9 mouse cellular contexts compared by ENCODE assay signal in genomic region chr16:25746807-25747206, GRCm38 (mm10).
DNase-seq lines count a peak whose midpoint lies in the region; ATAC-seq and TF ChIP-seq lines count a peak whose summit lies in the region.
"Had no signal": no experiment of that assay in that cellular context is flagged by ENCODE, and none has a peak within 500 bp of the region (broad histone marks: within the 10 kb centered on the region; RNA-seq: fewer than 3 reads in every experiment).

No protein-coding gene starts in this region.

- peak; percentile 42 for DNase-seq in hindbrain, embryonic 14.5 days (ENCODE audit: low spot score)
- DNase-seq in hindbrain, postnatal 0 days (ENCODE audit: low spot score): no peak
- DNase-seq in ZHBTc4 (ENCODE audit: low read depth, low spot score): peak; percentile 77
- DNase-seq in heart, postnatal 25 days (ENCODE audit: low spot score): peak; percentile 13
- DNase-seq in cerebellum, adult 2 months: no peak
- no peak for DNase-seq in cerebellum, postnatal 4 days (ENCODE audit: low spot score in 2 of 2)
- DNase-seq in left cerebral cortex, adult 18-20 months (ENCODE audit: low spot score in 2 of 2): no peak

- intact Hi-C loops in heart, postnatal 25 days (cut with DNase I): no loop called here

- no peak overlapping the region for H3K9ac ChIP-seq in hindbrain, embryonic 14.5 days
- no peak overlapping the region for H3K9ac ChIP-seq in hindbrain, postnatal 0 days (replicated peaks; ENCODE audit: low read length)
- no peak overlapping the region for H3K9ac ChIP-seq in lung, embryonic 16.5 days (ENCODE audit: low read length)
- H3K9ac ChIP-seq: midbrain, embryonic 12.5 days had no signal

- WGBS in hindbrain, embryonic 14.5 days: 43% methylated on average over 3 of the region's 3 CpGs
- WGBS in hindbrain, postnatal 0 days: 36% methylated on average over 3 of the region's 3 CpGs
- 10% methylated on average over 3 of the region's 3 CpGs for WGBS in lung, embryonic 16.5 days
- WGBS in cerebellum, adult 2 months: 41% methylated on average over 3 of the region's 3 CpGs

- ATAC-seq in hindbrain, embryonic 14.5 days (ENCODE audit: low FRiP score): no peak
- no peak for ATAC-seq in hindbrain, postnatal 0 days
- peak; percentile 94 for ATAC-seq in lung, embryonic 16.5 days (ENCODE audit: low read depth)

- H3K27ac ChIP-seq in hindbrain, embryonic 14.5 days: no peak overlapping the region
- H3K27ac ChIP-seq in hindbrain, postnatal 0 days: no peak overlapping the region
- peak overlapping the region; percentile 9; the same call in 1 of the 2 replicates for H3K27ac ChIP-seq in lung, embryonic 16.5 days (ENCODE audit: low read length)
- H3K27ac ChIP-seq in cerebellum, adult 2 months (ENCODE audit: insufficient read depth, low read length): no peak overlapping the region
- H3K27ac ChIP-seq: midbrain, embryonic 12.5 days had no signal

- no peak for TF ChIP-seq POLR2A in cerebellum, adult 2 months (IDR thresholded peaks at IDR 0.05; ENCODE audit: borderline replicate concordance, insufficient read depth, low read length)

- no peaks in the 10 kb centered on the region for H3K36me3 ChIP-seq in hindbrain, embryonic 14.5 days (replicated peaks; ENCODE audit: control insufficient read depth, insufficient read depth)
- no peaks in the 10 kb centered on the region for H3K36me3 ChIP-seq in hindbrain, postnatal 0 days (ENCODE audit: insufficient read depth, low read length)
- no peaks in the 10 kb centered on the region for H3K36me3 ChIP-seq in lung, embryonic 16.5 days (ENCODE audit: control insufficient read depth, insufficient read depth, low read length)
- H3K36me3 ChIP-seq: midbrain, embryonic 12.5 days had no signal

- TF ChIP-seq CTCF in hindbrain, postnatal 0 days (IDR thresholded peaks at IDR 0.05; ENCODE audit: low read depth): no peak
- no peak for TF ChIP-seq CTCF in cerebellum, adult 2 months (IDR thresholded peaks at IDR 0.05; ENCODE audit: borderline replicate concordance, insufficient read depth, low read depth, low read length)

- no peak overlapping the region for H3K4me3 ChIP-seq in hindbrain, embryonic 14.5 days (replicated peaks; ENCODE audit: low read length)
- H3K4me3 ChIP-seq in hindbrain, postnatal 0 days (ENCODE audit: low read length): no peak overlapping the region
- no peak overlapping the region for H3K4me3 ChIP-seq in lung, embryonic 16.5 days (ENCODE audit: low read length)
- no peak overlapping the region for H3K4me3 ChIP-seq in cerebellum, adult 2 months (replicated peaks; ENCODE audit: insufficient read depth, low read depth, low read length)
- H3K4me3 ChIP-seq: midbrain, embryonic 12.5 days had no signal

- no peaks in the 10 kb centered on the region for H3K9me3 ChIP-seq in hindbrain, embryonic 14.5 days (ENCODE audit: control insufficient read depth, low read length)
- H3K9me3 ChIP-seq in hindbrain, postnatal 0 days (ENCODE audit: low read length): no peaks in the 10 kb centered on the region
- H3K9me3 ChIP-seq in lung, embryonic 16.5 days (ENCODE audit: control insufficient read depth, low read length): no peaks in the 10 kb centered on the region
- H3K9me3 ChIP-seq: midbrain, embryonic 12.5 days had no signal

- H3K4me2 ChIP-seq in hindbrain, embryonic 14.5 days (replicated peaks): no peak overlapping the region
- no peak overlapping the region for H3K4me2 ChIP-seq in hindbrain, postnatal 0 days (ENCODE audit: low read depth, low read length)
- no peak overlapping the region; the same call in 1 of the 2 replicates for H3K4me2 ChIP-seq in lung, embryonic 16.5 days (ENCODE audit: low read depth, low read length)
- H3K4me2 ChIP-seq: midbrain, embryonic 12.5 days had no signal

- no peaks in the 10 kb centered on the region for H3K27me3 ChIP-seq in hindbrain, embryonic 14.5 days (ENCODE audit: control insufficient read depth, insufficient read depth, low read length)
- no peaks in the 10 kb centered on the region for H3K27me3 ChIP-seq in hindbrain, postnatal 0 days (ENCODE audit: insufficient read depth, low read length)
- H3K27me3 ChIP-seq in lung, embryonic 16.5 days (ENCODE audit: control insufficient read depth, insufficient read depth, low read depth, low read length): no peaks in the 10 kb centered on the region
- no peaks in the 10 kb centered on the region for H3K27me3 ChIP-seq in cerebellum, adult 2 months (ENCODE audit: control insufficient read depth, insufficient read depth, low read length)
- H3K27me3 ChIP-seq: midbrain, embryonic 12.5 days had no signal

- H3K4me1 ChIP-seq in hindbrain, embryonic 14.5 days (replicated peaks; ENCODE audit: control insufficient read depth, insufficient read depth, low read length): no peaks in the 10 kb centered on the region
- H3K4me1 ChIP-seq in hindbrain, postnatal 0 days (ENCODE audit: insufficient read depth, low read length): no peaks in the 10 kb centered on the region
- H3K4me1 ChIP-seq in lung, embryonic 16.5 days (replicated peaks; ENCODE audit: control insufficient read depth, insufficient read depth, low read length): peaks cover 5% of the 10 kb centered on the region; the same call in 1 of the 2 replicates
- H3K4me1 ChIP-seq in cerebellum, adult 2 months (ENCODE audit: control insufficient read depth, insufficient read depth, low read length): no peaks in the 10 kb centered on the region
- H3K4me1 ChIP-seq: midbrain, embryonic 12.5 days had no signal

Comparison
In these comparisons a context has a peak if more than half of its experiments do, and no peak if none do; other contexts are left out.
1. DNase-seq: peak in hindbrain, embryonic 14.5 days (single experiment), ZHBTc4 (single experiment) and heart, postnatal 25 days (single experiment); none in hindbrain, postnatal 0 days (single experiment), cerebellum, adult 2 months (0 of 2), cerebellum, postnatal 4 days (0 of 2) and left cerebral cortex, adult 18-20 months (0 of 2).